Mouse (Mus musculus): ENCODE results near the gene Jchain.

DNA sequence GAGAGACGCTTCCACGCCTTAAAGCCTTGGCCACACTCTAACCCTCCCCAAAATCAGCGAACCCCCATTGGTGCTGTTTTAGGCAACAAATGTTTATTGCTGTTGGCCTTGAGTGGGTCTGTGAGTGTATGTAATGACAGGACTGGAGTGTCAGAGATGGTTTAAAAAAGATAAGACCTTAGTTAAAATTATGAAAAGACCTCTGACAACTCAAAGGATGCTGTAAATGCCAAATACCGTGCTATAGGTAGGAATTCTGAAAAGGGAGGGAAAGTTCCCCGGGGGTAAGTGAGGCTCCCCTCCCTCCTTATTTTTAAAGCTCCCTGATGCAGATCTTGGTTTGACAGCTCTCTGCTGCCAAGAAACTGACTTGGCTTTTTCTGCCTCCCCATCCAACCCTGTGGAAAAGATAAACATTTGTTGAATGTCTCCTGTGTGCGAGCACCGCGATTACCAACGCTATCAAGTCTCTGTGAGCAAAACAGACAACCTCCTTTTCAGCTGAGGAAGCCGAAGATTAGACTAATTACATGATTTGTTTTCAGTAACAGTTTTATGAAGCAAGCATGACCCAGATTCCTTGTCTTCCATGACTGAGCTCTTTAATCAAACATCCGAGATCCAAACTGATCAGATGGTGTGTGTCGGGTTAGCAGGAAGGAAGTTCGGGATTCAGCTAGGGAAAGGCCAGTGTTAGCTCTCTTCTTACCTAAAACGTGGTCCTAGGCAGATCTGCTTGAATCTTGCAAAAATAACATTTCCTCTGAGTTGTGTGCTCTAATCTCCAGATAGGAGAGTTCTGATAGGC is 38.5 kb upstream of the Jchain start:
- TF ChIP-seq CTCF (IDR thresholded peaks at IDR 0.05; ENCODE audit: low read depth) (no peak), EP300 (IDR thresholded peaks at IDR 0.05; ENCODE audit: low read depth) (peak; percentile 90)
